Mouse (Mus musculus): ENCODE data around the gene Cdx2.

Gene Cdx2

GRCm38 (mm10) chr5:147315432-147316075, 8.5 kb upstream of the Cdx2 start:
- no peak for DNase-seq (ENCODE audit: low spot score)

GRCm38 (mm10) chr5:147314646-147315431, 7.8 kb upstream of the Cdx2 start:
- no peak for DNase-seq (ENCODE audit: low spot score)

- no peak for DNase-seq (ENCODE audit: low spot score)
Observed at GRCm38 (mm10) chr5:147312830-147313685, 6.0 kb upstream of the Cdx2 start.

- no peak for DNase-seq (ENCODE audit: low spot score)
Observed at GRCm38 (mm10) chr5:147309786-147310185, 2.7 kb upstream of the Cdx2 start.

- DNase-seq (ENCODE audit: low spot score), result no peak
Observed at GRCm38 (mm10) chr5:147308451-147308850, 1.4 kb upstream of the Cdx2 start.

GRCm38 (mm10) chr5:147307398-147307785, 322 bp upstream of the Cdx2 start:
- DNase-seq (ENCODE audit: low spot score), result no peak

- no peak for DNase-seq (ENCODE audit: low spot score)
Observed at GRCm38 (mm10) chr5:147305856-147306637, 1.0 kb downstream of the Cdx2 start.

GRCm38 (mm10) chr5:147305166-147305565, 1.9 kb downstream of the Cdx2 start:
- no peak for DNase-seq (ENCODE audit: low spot score)

GRCm38 (mm10) chr5:147304276-147305155, 2.6 kb downstream of the Cdx2 start:
- DNase-seq (ENCODE audit: low spot score), result no peak

- no peak for DNase-seq (ENCODE audit: low spot score)
Observed at GRCm38 (mm10) chr5:147302746-147303400, 4.2 kb downstream of the Cdx2 start.

- DNase-seq (ENCODE audit: low spot score), result no peak
Observed at GRCm38 (mm10) chr5:147302141-147302540, 4.9 kb downstream of the Cdx2 start.

- no peak for DNase-seq (ENCODE audit: low spot score)
Observed at GRCm38 (mm10) chr5:147301781-147302070, 5.3 kb downstream of the Cdx2 start.

GRCm38 (mm10) chr5:147300917-147301780, 5.9 kb downstream of the Cdx2 start:
- DNase-seq (ENCODE audit: low spot score), result no peak

GRCm38 (mm10) chr5:147300001-147300363, 7.1 kb downstream of the Cdx2 start:
- DNase-seq (ENCODE audit: low spot score), result no peak

- DNase-seq (ENCODE audit: low spot score), result peak; percentile 21
Observed at GRCm38 (mm10) chr5:147299255-147300000, 7.6 kb downstream of the Cdx2 start.

GRCm38 (mm10) chr5:147297249-147297648, 9.8 kb downstream of the Cdx2 start:
- no peak for DNase-seq (ENCODE audit: low spot score)

- no peak for DNase-seq (ENCODE audit: low spot score)
Observed at GRCm38 (mm10) chr5:147294121-147294520, 12.9 kb downstream of the Cdx2 start.

GRCm38 (mm10) chr5:147293127-147293910, 13.8 kb downstream of the Cdx2 start:
- peak; percentile 49 for DNase-seq (ENCODE audit: low spot score)

Data from T-cell, adult 2 months (primary cell).